Comparison of ENCODE assay signal across 25 mouse cellular contexts in genomic region chr6:93323881-93324280, GRCm38 (mm10).
DNase-seq lines count a peak whose midpoint lies in the region; ATAC-seq and TF ChIP-seq lines count a peak whose summit lies in the region.
"Had no signal": no experiment of that assay in that cellular context is flagged by ENCODE, and none has a peak within 500 bp of the region (broad histone marks: within the 10 kb centered on the region; RNA-seq: fewer than 3 reads in every experiment).

No protein-coding gene starts in this region.

- WGBS in kidney, adult 2 months: 65% methylated on average over 3 of the region's 3 CpGs
- WGBS in lung, embryonic 14.5 days: 42% methylated on average over 3 of the region's 3 CpGs
- WGBS in lung, postnatal 0 days: 53% methylated on average over 3 of the region's 3 CpGs

- no peak overlapping the region for H3K4me2 ChIP-seq in lung, embryonic 14.5 days
- H3K4me2 ChIP-seq in lung, postnatal 0 days (replicated peaks; ENCODE audit: low read depth, low read length): no peak overlapping the region
- H3K4me2 ChIP-seq: embryonic facial prominence, embryonic 13.5 days; forebrain, embryonic 12.5 days; forebrain, embryonic 15.5 days; hindbrain, embryonic 12.5 days; hindbrain, embryonic 15.5 days had no signal

- H3K9me3 ChIP-seq in lung, embryonic 14.5 days (ENCODE audit: low read depth, low read length): no peaks in the 10 kb centered on the region
- no peaks in the 10 kb centered on the region for H3K9me3 ChIP-seq in lung, postnatal 0 days (ENCODE audit: low read length)
- H3K9me3 ChIP-seq: embryonic facial prominence, embryonic 10.5 days; embryonic facial prominence, embryonic 13.5 days; forebrain, embryonic 12.5 days; forebrain, embryonic 15.5 days; G1E; heart, embryonic 10.5 days; hindbrain, embryonic 12.5 days; hindbrain, embryonic 15.5 days had no signal

- ATAC-seq in lung, embryonic 14.5 days (ENCODE audit: insufficient read depth): no peak
- no peak for ATAC-seq in lung, postnatal 0 days
- ATAC-seq: forebrain, embryonic 15.5 days; intestine, postnatal 0 days had no signal

- no peak for TF ChIP-seq EP300 in lung, postnatal 0 days (IDR thresholded peaks at IDR 0.05)

- no peaks in the 10 kb centered on the region for H3K4me1 ChIP-seq in kidney, adult 2 months (ENCODE audit: control insufficient read depth, insufficient read depth, low read length)
- 0 out of 2 replicates have a peak, but pooled peaks cover 3% of the 10 kb centered on the region for H3K4me1 ChIP-seq in lung, embryonic 14.5 days (ENCODE audit: insufficient read depth)
- H3K4me1 ChIP-seq in lung, postnatal 0 days (ENCODE audit: insufficient read depth, low read depth, low read length): no peaks in the 10 kb centered on the region
- H3K4me1 ChIP-seq: embryonic facial prominence, embryonic 13.5 days; forebrain, embryonic 12.5 days; forebrain, embryonic 15.5 days; heart, embryonic 10.5 days; hindbrain, embryonic 12.5 days had no signal

- no peak for TF ChIP-seq POLR2A in kidney, adult 2 months (IDR thresholded peaks at IDR 0.05; ENCODE audit: low read depth, low read length)

- H3K27ac ChIP-seq in kidney, adult 2 months (ENCODE audit: insufficient read depth, low read depth, low read length): no peak overlapping the region
- H3K27ac ChIP-seq in lung, embryonic 14.5 days (ENCODE audit: low read depth): no peak overlapping the region
- no peak overlapping the region for H3K27ac ChIP-seq in lung, postnatal 0 days (ENCODE audit: low read length)
- H3K27ac ChIP-seq: embryonic facial prominence, embryonic 10.5 days; embryonic facial prominence, embryonic 13.5 days; forebrain, embryonic 12.5 days; forebrain, embryonic 15.5 days; heart, adult 2 months; heart, embryonic 10.5 days; hindbrain, embryonic 12.5 days; hindbrain, embryonic 15.5 days had no signal

- H3K4me3 ChIP-seq in kidney, adult 2 months (ENCODE audit: insufficient read depth, low read depth, low read length): no peak overlapping the region
- no peak overlapping the region for H3K4me3 ChIP-seq in lung, embryonic 14.5 days (ENCODE audit: low read depth, low read length)
- H3K4me3 ChIP-seq in lung, postnatal 0 days (ENCODE audit: low read depth, low read length): no peak overlapping the region
- H3K4me3 ChIP-seq: embryonic facial prominence, embryonic 10.5 days; embryonic facial prominence, embryonic 13.5 days; erythroblast, embryonic 14.5 days; forebrain, embryonic 12.5 days; forebrain, embryonic 15.5 days; heart, adult 2 months; heart, embryonic 10.5 days; hindbrain, embryonic 12.5 days; hindbrain, embryonic 15.5 days had no signal

- no peaks in the 10 kb centered on the region for H3K27me3 ChIP-seq in kidney, adult 2 months (replicated peaks; ENCODE audit: control insufficient read depth, insufficient read depth, low read length)
- H3K27me3 ChIP-seq in lung, embryonic 14.5 days (ENCODE audit: insufficient read depth, low read length): no peaks in the 10 kb centered on the region
- H3K27me3 ChIP-seq in lung, postnatal 0 days (replicated peaks; ENCODE audit: insufficient read depth, low read length): no peaks in the 10 kb centered on the region
- H3K27me3 ChIP-seq: CH12.LX; embryonic facial prominence, embryonic 13.5 days; forebrain, embryonic 12.5 days; forebrain, embryonic 15.5 days; hindbrain, embryonic 12.5 days; hindbrain, embryonic 15.5 days had no signal

- TF ChIP-seq CTCF in kidney, adult 2 months (conservative IDR thresholded peaks at IDR 0.05; ENCODE audit: insufficient read depth, insufficient read length, low read depth, low read length): no peak
- TF ChIP-seq CTCF in lung, embryonic 14.5 days (IDR thresholded peaks at IDR 0.05; ENCODE audit: low read depth): no peak
- TF ChIP-seq CTCF in lung, postnatal 0 days (IDR thresholded peaks at IDR 0.05): no peak

- no peaks in the 10 kb centered on the region for H3K36me3 ChIP-seq in kidney, adult 2 months (ENCODE audit: control insufficient read depth, insufficient read depth, low read length)
- H3K36me3 ChIP-seq in lung, embryonic 14.5 days (ENCODE audit: insufficient read depth): no peaks in the 10 kb centered on the region
- H3K36me3 ChIP-seq in lung, postnatal 0 days (ENCODE audit: insufficient read depth, low read length): no peaks in the 10 kb centered on the region
- H3K36me3 ChIP-seq: embryonic facial prominence, embryonic 10.5 days; embryonic facial prominence, embryonic 13.5 days; forebrain, embryonic 12.5 days; forebrain, embryonic 15.5 days; G1E; heart, embryonic 10.5 days; hindbrain, embryonic 12.5 days; hindbrain, embryonic 15.5 days had no signal

- no peak overlapping the region for H3K9ac ChIP-seq in lung, embryonic 14.5 days
- H3K9ac ChIP-seq in lung, postnatal 0 days (replicated peaks; ENCODE audit: low read depth): no peak overlapping the region
- H3K9ac ChIP-seq: embryonic facial prominence, embryonic 13.5 days; forebrain, embryonic 12.5 days; forebrain, embryonic 15.5 days; hindbrain, embryonic 12.5 days; hindbrain, embryonic 15.5 days had no signal

- peak; percentile 8 for DNase-seq in adrenal gland, postnatal 10 days
- DNase-seq in adrenal gland, adult 18-20 months (ENCODE audit: low spot score in 2 of 2): no peak
- DNase-seq in kidney, adult 2 months: peak; percentile 4
- DNase-seq in kidney, postnatal 25 days: no peak
- DNase-seq in lung, embryonic 14.5 days: peak; percentile 41
- no peak for DNase-seq in lung, postnatal 0 days (ENCODE audit: low spot score)
- DNase-seq in skeletal muscle tissue, adult 2 months (ENCODE audit: low read depth, low spot score): peak; percentile 10
- DNase-seq in retina, embryonic 14.5 days (ENCODE audit: low spot score): no peak
- DNase-seq: B cell, adult 2 months; cerebellum, adult 18-20 months; cerebellum, adult 9-10 months; cerebellum, postnatal 14 days; gastrocnemius, postnatal 10 days; heart, adult 2 months had no signal

Comparison
In these comparisons a context has a peak if more than half of its experiments do, and no peak if none do; other contexts are left out.
1. DNase-seq: peak in adrenal gland, postnatal 10 days (single experiment), kidney, adult 2 months (single experiment), lung, embryonic 14.5 days (single experiment) and skeletal muscle tissue, adult 2 months (single experiment); none in adrenal gland, adult 18-20 months (0 of 2), kidney, postnatal 25 days (0 of 2), lung, postnatal 0 days (single experiment) and retina, embryonic 14.5 days (single experiment).